24 mouse cellular contexts compared by ENCODE assay signal in genomic region chr4:108083032-108083735, GRCm38 (mm10). TPM values are rescaled to one million over a fixed set of nuclear protein-coding genes. Genes with fewer than 3 reads are reported as not detected.
DNase-seq lines count a peak whose midpoint lies in the region; ATAC-seq and TF ChIP-seq lines count a peak whose summit lies in the region.
"Had no signal": no experiment of that assay in that cellular context is flagged by ENCODE, and none has a peak within 500 bp of the region (broad histone marks: within the 10 kb centered on the region; RNA-seq: fewer than 3 reads in every experiment).

No protein-coding gene starts in this region.

- TF ChIP-seq EP300 in liver, postnatal 0 days (IDR thresholded peaks at IDR 0.05; ENCODE audit: low read depth) = peak; percentile 51; the same call in 1 of the 2 replicates

- DNase-seq in gastrocnemius, adult 2 months = no peak
- DNase-seq in gastrocnemius, postnatal 25 days = no peak
- DNase-seq in kidney, postnatal 25 days = peak; percentile 30 to 76
- peak; percentile 59 for DNase-seq in brain, adult 2 months (ENCODE audit: low read depth, low spot score)
- peak; percentile 68 for DNase-seq in liver, postnatal 0 days
- no peak for DNase-seq in testis, postnatal 10 days (ENCODE audit: low spot score)
- DNase-seq: adrenal gland, postnatal 10 days; cerebellum, adult 11 months; cerebellum, adult 9-11 months; gastrocnemius, postnatal 14 days; heart, adult 2 months; heart, postnatal 4 days; kidney, postnatal 14 days had no signal

- intact Hi-C loops in gastrocnemius, adult 2 months (cut with DNase I) = no loop called here

- H3K36me3 ChIP-seq in kidney, embryonic 15.5 days = peaks cover 7% of the 10 kb centered on the region; the same call in 1 of the 2 replicates
- H3K36me3 ChIP-seq in liver, postnatal 0 days (replicated peaks; ENCODE audit: insufficient read depth, low read length) = peaks cover 10% of the 10 kb centered on the region; the same call in 1 of the 2 replicates
- H3K36me3 ChIP-seq in intestine, postnatal 0 days (ENCODE audit: control insufficient read depth, insufficient read depth) = no peaks in the 10 kb centered on the region
- H3K36me3 ChIP-seq: embryonic facial prominence, embryonic 15.5 days; midbrain, embryonic 15.5 days had no signal

- no peak for TF ChIP-seq CTCF in gastrocnemius, adult 2 months (IDR thresholded peaks at IDR 0.05)
- no peak for TF ChIP-seq CTCF in liver, postnatal 0 days (IDR thresholded peaks at IDR 0.05; ENCODE audit: low read depth)
- TF ChIP-seq CTCF in intestine, postnatal 0 days (IDR thresholded peaks at IDR 0.05; ENCODE audit: low read depth) = no peak

- peak overlapping the region; percentile 40 for H3K27ac ChIP-seq in gastrocnemius, adult 2 months
- H3K27ac ChIP-seq in kidney, embryonic 15.5 days = no peak overlapping the region
- peak overlapping the region; percentile 60 for H3K27ac ChIP-seq in liver, postnatal 0 days (ENCODE audit: low read depth)
- no peak overlapping the region for H3K27ac ChIP-seq in intestine, postnatal 0 days (ENCODE audit: low read depth, low read length)
- H3K27ac ChIP-seq: embryonic facial prominence, embryonic 15.5 days; heart, adult 2 months; hindbrain, embryonic 14.5 days; limb, embryonic 13.5 days; macrophage; midbrain, embryonic 15.5 days; stomach, postnatal 0 days had no signal

- no peaks in the 10 kb centered on the region for H3K27me3 ChIP-seq in kidney, embryonic 15.5 days
- H3K27me3 ChIP-seq in liver, postnatal 0 days (ENCODE audit: insufficient read depth, low read length) = no peaks in the 10 kb centered on the region
- H3K27me3 ChIP-seq in intestine, postnatal 0 days (replicated peaks; ENCODE audit: control insufficient read depth, insufficient read depth, low read length) = no peaks in the 10 kb centered on the region
- H3K27me3 ChIP-seq: embryonic facial prominence, embryonic 15.5 days; limb, embryonic 13.5 days; midbrain, embryonic 15.5 days had no signal

- H3K4me2 ChIP-seq in kidney, embryonic 15.5 days = no peak overlapping the region
- no peak overlapping the region for H3K4me2 ChIP-seq in liver, postnatal 0 days (ENCODE audit: low read depth, low read length)
- H3K4me2 ChIP-seq in intestine, postnatal 0 days (replicated peaks; ENCODE audit: low read depth) = no peak overlapping the region
- H3K4me2 ChIP-seq: embryonic facial prominence, embryonic 15.5 days; hindbrain, embryonic 14.5 days; limb, embryonic 13.5 days; midbrain, embryonic 15.5 days had no signal

- no peak for ATAC-seq in kidney, embryonic 15.5 days (replicated peaks; ENCODE audit: low FRiP score)
- ATAC-seq in liver, postnatal 0 days = peak; percentile 91
- ATAC-seq in intestine, postnatal 0 days = no peak
- ATAC-seq: forebrain, embryonic 14.5 days; midbrain, embryonic 15.5 days had no signal

- H3K4me1 ChIP-seq in kidney, embryonic 15.5 days = no peaks in the 10 kb centered on the region
- H3K4me1 ChIP-seq in liver, postnatal 0 days (ENCODE audit: insufficient read depth) = peaks cover 10% of the 10 kb centered on the region
- H3K4me1 ChIP-seq in intestine, postnatal 0 days (replicated peaks; ENCODE audit: control insufficient read depth, insufficient read depth, low read length) = no peaks in the 10 kb centered on the region
- H3K4me1 ChIP-seq: limb, embryonic 13.5 days; midbrain, embryonic 15.5 days had no signal

- no peak overlapping the region for H3K9ac ChIP-seq in kidney, embryonic 15.5 days
- no peak overlapping the region for H3K9ac ChIP-seq in liver, postnatal 0 days (replicated peaks)
- H3K9ac ChIP-seq in intestine, postnatal 0 days (ENCODE audit: low read depth, low read length) = no peak overlapping the region
- H3K9ac ChIP-seq: embryonic facial prominence, embryonic 15.5 days; hindbrain, embryonic 14.5 days; limb, embryonic 13.5 days; midbrain, embryonic 15.5 days had no signal

- 81% methylated on average over 6 of the region's 6 CpGs for WGBS in kidney, embryonic 15.5 days
- WGBS in liver, postnatal 0 days (ENCODE audit: insufficient replicate concordance) = 61% methylated on average over 6 of the region's 6 CpGs
- WGBS in intestine, postnatal 0 days = 81% methylated on average over 6 of the region's 6 CpGs

- H3K9me3 ChIP-seq in kidney, embryonic 15.5 days (replicated peaks) = no peaks in the 10 kb centered on the region
- no peaks in the 10 kb centered on the region for H3K9me3 ChIP-seq in liver, postnatal 0 days (ENCODE audit: low read length)
- no peaks in the 10 kb centered on the region for H3K9me3 ChIP-seq in intestine, postnatal 0 days (ENCODE audit: control insufficient read depth)
- H3K9me3 ChIP-seq: embryonic facial prominence, embryonic 15.5 days; limb, embryonic 13.5 days; midbrain, embryonic 15.5 days had no signal

- H3K4me3 ChIP-seq in gastrocnemius, adult 2 months = no peak overlapping the region
- no peak overlapping the region for H3K4me3 ChIP-seq in kidney, embryonic 15.5 days (replicated peaks)
- no peak overlapping the region for H3K4me3 ChIP-seq in liver, postnatal 0 days (ENCODE audit: low read depth, low read length)
- no peak overlapping the region for H3K4me3 ChIP-seq in intestine, postnatal 0 days (ENCODE audit: low read depth, low read length)
- H3K4me3 ChIP-seq: embryonic facial prominence, embryonic 15.5 days; heart, adult 2 months; limb, embryonic 13.5 days; midbrain, embryonic 15.5 days had no signal

RNA-seq across cellular contexts. Expression of gene Podn, which starts 13.1 kb away (rescaled TPM):
- total RNA-seq in gastrocnemius, adult 2 months (2021) = 1 to 10 TPM; 7.2 to 8.3 TPM
- total RNA-seq in gastrocnemius, postnatal 25 days (2021) = 10 to 100 TPM in 1 of 2 experiments, 1 to 10 TPM in 1; 7.2 to 12.6 TPM
- polyA plus RNA-seq in kidney, embryonic 15.5 days (2015; fragmentation: Nextera tagmentation; extraction: Ambion mirVana) = 0.53 and 1.1 TPM in 2 replicates
- polyA plus RNA-seq in liver, postnatal 0 days (2015; fragmentation: Nextera tagmentation; extraction: Ambion mirVana) = 0.34 and 0.43 TPM in 2 replicates
- polyA plus RNA-seq in intestine, postnatal 0 days (2015; fragmentation: Nextera tagmentation; extraction: Ambion mirVana) = 5.0 and 6.5 TPM in 2 replicates
- total RNA-seq: common myeloid progenitor, adult 5-6 weeks had no signal
- polyA plus RNA-seq: inflammation-experienced regulatory T-cells, adult 6 months; macrophage had no signal

Comparison
In these comparisons a context has a peak if more than half of its experiments do, and no peak if none do; other contexts are left out.
1. DNase-seq: peak in kidney, postnatal 25 days (2 of 2), brain, adult 2 months (single experiment) and liver, postnatal 0 days (single experiment); none in gastrocnemius, adult 2 months (single experiment), gastrocnemius, postnatal 25 days (single experiment) and testis, postnatal 10 days (single experiment).
2. H3K27ac ChIP-seq: peak in gastrocnemius, adult 2 months (single experiment) and liver, postnatal 0 days (single experiment); none in kidney, embryonic 15.5 days (single experiment) and intestine, postnatal 0 days (single experiment).